Mouse (Mus musculus) yolk sac, embryonic 10.5 days (tissue): ENCODE measurements around the gene March9.
"Not testable (repeated sequence)": the region's sequence is repeated elsewhere in the genome, so short reads cannot be mapped to it uniquely, and the experiment has no call there.

Source experiments
- DNase-seq: peaks from one replicate; pipeline ENCODE4 v3.0.0-alpha.2; 2017; ENCODE audit warnings: low spot score

March9 gene

GRCm38 (mm10) chr10:127079665-127080391, 19.8 kb upstream of the March9 start:
- peak; percentile 37 for DNase-seq

- peak; percentile 44 for DNase-seq
These were observed 18.9 kb upstream of the March9 start for GRCm38 (mm10) chr10:127078677-127079575.

GRCm38 (mm10) chr10:127078001-127078676, 18.2 kb upstream of the March9 start:
- DNase-seq: no peak

- no peak for DNase-seq
These were observed 17.5 kb upstream of the March9 start for GRCm38 (mm10) chr10:127077515-127077914.

GRCm38 (mm10) chr10:127076082-127076481, 16.1 kb upstream of the March9 start:
- DNase-seq: no peak

GRCm38 (mm10) chr10:127075651-127076050, 15.7 kb upstream of the March9 start:
- DNase-seq: no peak

- no peak for DNase-seq
These were observed 15.1 kb upstream of the March9 start, which contains the start of gene Agap2 for GRCm38 (mm10) chr10:127075080-127075479. TSS of gene Agap2 (plus strand) at chr10:127075284.

- no peak for DNase-seq
These were observed 14.0 kb upstream of the March9 start for GRCm38 (mm10) chr10:127073981-127074380.

- DNase-seq: not testable (repeated sequence)
These were observed 13.0 kb upstream of the March9 start for GRCm38 (mm10) chr10:127072969-127073368.

GRCm38 (mm10) chr10:127072270-127072669, 12.3 kb upstream of the March9 start:
- DNase-seq: not testable (repeated sequence)

- no peak for DNase-seq
These were observed 11.2 kb upstream of the March9 start for GRCm38 (mm10) chr10:127071203-127071602.

GRCm38 (mm10) chr10:127070190-127071121, 10.5 kb upstream of the March9 start, which contains the start of gene Tspan31:
TSS of gene Tspan31 (minus strand) at chr10:127070264.
- peak; percentile 96 for DNase-seq

- DNase-seq: no peak
These were observed 9.6 kb upstream of the March9 start for GRCm38 (mm10) chr10:127069281-127070189.

GRCm38 (mm10) chr10:127068360-127069038, 8.5 kb upstream of the March9 start:
- DNase-seq: no peak

- DNase-seq: peak; percentile 76
These were observed 6.6 kb upstream of the March9 start for GRCm38 (mm10) chr10:127066519-127067018.

- no peak for DNase-seq
These were observed 6.0 kb upstream of the March9 start for GRCm38 (mm10) chr10:127065981-127066380.

GRCm38 (mm10) chr10:127063913-127064870, 4.2 kb upstream of the March9 start:
- DNase-seq: peak; percentile 42
